Mouse (Mus musculus) ovary, adult 10 weeks (tissue): Measurements from ENCODE around the gene Tpmt. TPM values are rescaled to one million over a fixed set of nuclear protein-coding genes. Genes with fewer than 3 reads are reported as not detected.

Experiments used
- polyA plus RNA-seq: library from polyadenylated mRNA; stranded (reverse); fragments of 350-450 nt; fragmentation: Illumina TruSeq; extraction: RNeasy Lipid Tissue Mini Kit (QIAGEN cat#74804); gene quantifications from one replicate; pipeline ENCODE4 v1.2.3, GENCODE M21; 2014

The Tpmt gene
- polyA plus RNA-seq: 38.1 TPM

DNA sequence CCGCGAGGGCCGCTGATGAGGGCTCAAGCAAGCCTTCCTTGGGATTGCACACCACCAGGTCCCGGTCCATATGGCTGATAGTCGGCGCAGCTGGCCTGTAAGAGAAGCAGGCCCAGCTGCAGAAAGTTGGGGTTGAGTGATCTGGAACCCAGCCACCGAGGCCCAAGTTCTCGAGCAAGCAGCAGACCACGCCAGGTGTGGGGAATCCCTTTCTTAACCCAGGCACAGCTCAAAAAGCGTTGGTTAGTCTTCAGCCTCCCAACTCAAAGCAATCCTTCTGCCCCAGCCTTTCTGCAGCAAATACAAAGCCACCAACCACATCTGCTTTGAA is at the start of gene Tpmt:
Tpmt (minus strand) TSS at position 121 of the 331 bp plus-strand sequence.

GRCm38 (mm10) chr13:47043030-47043680 is 1.4 kb downstream of the Tpmt start, which contains the start of gene Kdm1b:
Kdm1b (plus strand) TSS chr13:47043499.

DNA sequence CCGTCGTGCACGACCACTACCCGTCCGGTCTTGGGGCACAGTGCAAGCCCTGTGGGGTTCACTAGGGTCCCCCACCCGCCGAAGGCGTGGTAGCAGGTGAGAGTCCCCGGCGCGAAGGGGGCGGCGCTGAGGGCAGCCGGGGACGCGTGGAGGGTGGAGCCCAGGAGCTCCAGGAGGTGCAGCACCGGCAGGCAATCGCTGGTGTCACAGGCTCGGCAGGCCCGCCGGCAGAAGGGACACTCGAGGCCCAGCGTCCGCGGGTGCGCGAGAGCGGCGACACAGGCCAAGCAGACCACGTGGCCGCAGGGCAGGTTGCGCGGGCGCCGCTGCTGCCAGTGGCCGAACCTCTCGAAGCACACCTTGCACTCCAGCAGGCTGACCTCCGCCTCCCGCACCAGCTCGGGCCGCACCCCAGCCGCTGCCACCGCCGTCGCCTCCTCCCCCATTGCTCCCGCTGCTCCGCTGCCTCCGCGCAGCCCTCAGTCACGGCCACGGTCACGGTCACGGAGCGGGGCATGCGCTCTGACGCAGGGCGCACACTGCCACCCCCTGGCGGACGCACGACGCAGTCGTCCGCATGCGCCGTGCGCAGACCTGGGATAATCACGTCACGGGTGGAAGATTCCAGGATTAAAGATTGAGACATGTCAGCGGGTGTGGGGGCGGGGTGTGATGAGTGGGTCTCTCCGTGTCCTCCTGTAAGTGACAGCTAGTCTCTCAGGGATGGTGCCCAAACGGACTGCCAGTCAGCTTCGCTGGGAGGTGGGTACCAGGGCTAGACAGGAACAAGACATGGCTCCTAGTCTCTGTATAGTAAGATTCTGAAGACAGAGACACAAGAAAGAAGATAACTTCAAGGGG is 30.0 kb downstream of the Tpmt start, which contains the start of gene Nhlrc1:
Nhlrc1 (minus strand) TSS at position 517 of the 861 bp plus-strand sequence.

Other genes with a start within 250 kb of the Tpmt start
- 17.1 TPM for gene Kif13a, start 114.9 kb downstream of the Tpmt start, polyA plus RNA-seq
- 9.9 TPM for gene Nhlrc1, start 29.9 kb downstream of the Tpmt start, polyA plus RNA-seq
- 90.8 TPM for gene Kdm1b, start 1.2 kb downstream of the Tpmt start, polyA plus RNA-seq
- gene Dek, start 61.5 kb upstream of the Tpmt start, polyA plus RNA-seq: 626 TPM
- gene Rnf144b, start 77.9 kb upstream of the Tpmt start, polyA plus RNA-seq: 34.8 TPM